Mouse (Mus musculus): ENCODE results near the gene Agtr2.
"Not testable (repeated sequence)": the region's sequence is repeated elsewhere in the genome, so short reads cannot be mapped to it uniquely, and the experiment has no call there.

Agtr2 gene

GRCm38 (mm10) chrX:21484414-21484813 lies at the start of gene Agtr2:
Agtr2 (plus strand) TSS chrX:21484544.
- DNase-seq (ENCODE audit: low spot score): no peak

- no peak for DNase-seq (ENCODE audit: low spot score)
Observed at GRCm38 (mm10) chrX:21452519-21452918, 31.8 kb upstream of the Agtr2 start.

- no peak for DNase-seq (ENCODE audit: low spot score)
Observed at GRCm38 (mm10) chrX:21488111-21488510, 3.8 kb downstream of the Agtr2 start.

- no peak for DNase-seq (ENCODE audit: low spot score)
Observed at GRCm38 (mm10) chrX:21500242-21500641, 15.9 kb downstream of the Agtr2 start.

- not testable (repeated sequence) for DNase-seq (ENCODE audit: low spot score)
Observed at GRCm38 (mm10) chrX:21507333-21507732, 23.0 kb downstream of the Agtr2 start.

GRCm38 (mm10) chrX:21522590-21522989 lies 38.2 kb downstream of the Agtr2 start:
- DNase-seq (ENCODE audit: low spot score): no peak
